Mouse (Mus musculus) mouse embryonic stem cell (cell line): ENCODE measurements around the gene Ntm.

Experiments used
- in situ Hi-C, 2 experiments: fragments of 300-500 bp; cut with MboI; formaldehyde crosslinking; loops; 1 replicate in 1 of 2; 3 replicates in 1 of 2; pipeline ENCODE4 v1.14.3; 2019 to 2020; ENCODE audit warnings: low sequenced_read_pairs in 2 of 2, low pct_unique_long_range_greater_than_20kb in 1 of 2, mixed read lengths in 1 of 2; ENCODE audit not compliant: unreplicated experiment in 1 of 2

Ntm gene

GRCm38 (mm10) chr9:29962978-29963377 lies at the start of gene Ntm:
TSS of gene Ntm (minus strand) at chr9:29963141.
- in situ Hi-C loops: no loop called here

GRCm38 (mm10) chr9:30005701-30006100 lies 42.8 kb upstream of the Ntm start:
- in situ Hi-C loops: loop anchor here in 1 of 2 experiments (25.0 kb wide), 1 partner anchor 307 kb away; no protein-coding TSS in a partner anchor

GRCm38 (mm10) chr9:30003612-30004011 lies 40.7 kb upstream of the Ntm start:
- in situ Hi-C loops: loop anchor here in 1 of 2 experiments (25.0 kb wide), 1 partner anchor 309 kb away; no protein-coding TSS in a partner anchor

GRCm38 (mm10) chr9:29981177-29981915 lies 18.4 kb upstream of the Ntm start:
- in situ Hi-C loops: no loop called here

- in situ Hi-C loops: no loop called here
These were observed 730 bp downstream of the Ntm start for GRCm38 (mm10) chr9:29961954-29962867.

GRCm38 (mm10) chr9:29961512-29961911 lies 1.4 kb downstream of the Ntm start:
- in situ Hi-C loops: no loop called here

- in situ Hi-C loops: no loop called here
These were observed 2.2 kb downstream of the Ntm start for GRCm38 (mm10) chr9:29960741-29961140.

GRCm38 (mm10) chr9:29960236-29960635 lies 2.7 kb downstream of the Ntm start:
- in situ Hi-C loops: no loop called here

- in situ Hi-C loops: no loop called here
These were observed 6.0 kb downstream of the Ntm start for GRCm38 (mm10) chr9:29956936-29957335.

- in situ Hi-C loops: no loop called here
These were observed 8.9 kb downstream of the Ntm start for GRCm38 (mm10) chr9:29954031-29954430.

- in situ Hi-C loops: no loop called here
These were observed 13.9 kb downstream of the Ntm start for GRCm38 (mm10) chr9:29949041-29949440.

GRCm38 (mm10) chr9:29943209-29944070 lies 19.5 kb downstream of the Ntm start:
- in situ Hi-C loops: no loop called here

- in situ Hi-C loops: no loop called here
These were observed 20.6 kb downstream of the Ntm start for GRCm38 (mm10) chr9:29942183-29942952.

- in situ Hi-C loops: no loop called here
These were observed 23.4 kb downstream of the Ntm start for GRCm38 (mm10) chr9:29939517-29940034.

GRCm38 (mm10) chr9:29928796-29929195 lies 34.1 kb downstream of the Ntm start:
- in situ Hi-C loops: no loop called here

- in situ Hi-C loops: no loop called here
These were observed 37.6 kb downstream of the Ntm start for GRCm38 (mm10) chr9:29925382-29925781.

- in situ Hi-C loops: no loop called here
These were observed 64.4 kb downstream of the Ntm start for GRCm38 (mm10) chr9:29898406-29899054.
